Mouse (Mus musculus) midbrain, postnatal 0 days (tissue): Measurements from ENCODE around the gene Capn10. TPM values are rescaled to one million over a fixed set of nuclear protein-coding genes. Genes with fewer than 3 reads are reported as not detected.

Experiments used
- ATAC-seq: fragments of 200-750 bp; cut with Nextera tagmentation; 2 replicates; pipeline ENCODE4 v1.8.0; 2017; ENCODE audit warnings: moderate number of reproducible peaks, mild to moderate bottlenecking, moderate TSS enrichment, moderate library complexity; ENCODE audit not compliant: low FRiP score
- DNase-seq: peaks from one replicate; pipeline ENCODE4 v3.0.0-alpha.2; 2015; ENCODE audit warnings: low spot score
- H3K27ac ChIP-seq: fragments of 300-500 bp; sonication (generic); 2 replicates; pipeline ENCODE4 v1.5.1; 2014; ENCODE audit warnings: low read depth, mild to moderate bottlenecking, low read length, mixed read lengths
- H3K27me3 ChIP-seq: fragments of 300-500 bp; sonication (generic); 2 replicates; pipeline ENCODE4 v1.6.1; 2014; ENCODE audit warnings: low read length, control low read depth, mixed read lengths; ENCODE audit not compliant: insufficient read depth
- H3K36me3 ChIP-seq: fragments of 300-500 bp; sonication (generic); 2 replicates; pipeline ENCODE4 v1.6.1; 2014; ENCODE audit warnings: low read length, control low read depth, mixed read lengths; ENCODE audit not compliant: insufficient read depth
- H3K4me1 ChIP-seq: fragments of 300-500 bp; sonication (generic); 2 replicates; pipeline ENCODE4 v1.6.1; 2014; ENCODE audit warnings: mild to moderate bottlenecking, control low read depth, antibody characterized with exemption, low read length, mixed read lengths; ENCODE audit not compliant: insufficient read depth
- H3K4me2 ChIP-seq: fragments of 300-500 bp; sonication (generic); 2 replicates; pipeline ENCODE4 v1.6.1; 2014; ENCODE audit warnings: low read depth, mild to moderate bottlenecking, low read length, mixed read lengths; ENCODE audit not compliant: poor library complexity, severe bottlenecking
- H3K4me3 ChIP-seq: fragments of 300-500 bp; sonication (generic); 2 replicates; pipeline ENCODE4 v1.5.1; 2014; ENCODE audit warnings: low read depth, mild to moderate bottlenecking, low read length, moderate library complexity
- H3K9ac ChIP-seq: fragments of 300-500 bp; sonication (generic); replicated peaks from 2 replicates; pipeline ENCODE4 v1.6.1; 2014; ENCODE audit warnings: mild to moderate bottlenecking, low read length, moderate library complexity, mixed read lengths; ENCODE audit not compliant: poor library complexity, severe bottlenecking
- H3K9me3 ChIP-seq: fragments of 300-500 bp; sonication (generic); 2 replicates; pipeline ENCODE4 v1.6.1; 2016; ENCODE audit warnings: low read length, control low read depth
- CTCF ChIP-seq: IDR thresholded peaks from 2 replicates; pipeline ENCODE4 v1.5.1; 2016; ENCODE audit warnings: antibody characterized with exemption, mild to moderate bottlenecking
- WGBS: fragments of 180-500 bp; shearing (Covaris S2); extraction: QIAGEN DNeasy Blood & Tissue Kit; methylation state at CpG from one replicate; pipeline ENCODE4 v1.1.7; 2014; 5-methylcytosine and 5-hydroxymethylcytosine counted together
- polyA plus RNA-seq: library from polyadenylated mRNA; unstranded; fragments of >200 nt; fragmentation: Nextera tagmentation; extraction: Ambion mirVana; gene quantifications from 2 replicates; pipeline ENCODE4 v1.2.1, GENCODE M21; 2015
- total RNA-seq: library from RNA; depleted of rRNA; stranded (reverse); fragments of >200 nt; gene quantifications from 2 replicates; pipeline ENCODE4 v1.2.3, GENCODE M21; 2014; rRNA removed

Capn10 gene
- total and polyA plus RNA-seq, 2 experiments from 2014 or later, result 52.8 to 84.7 TPM

DNA sequence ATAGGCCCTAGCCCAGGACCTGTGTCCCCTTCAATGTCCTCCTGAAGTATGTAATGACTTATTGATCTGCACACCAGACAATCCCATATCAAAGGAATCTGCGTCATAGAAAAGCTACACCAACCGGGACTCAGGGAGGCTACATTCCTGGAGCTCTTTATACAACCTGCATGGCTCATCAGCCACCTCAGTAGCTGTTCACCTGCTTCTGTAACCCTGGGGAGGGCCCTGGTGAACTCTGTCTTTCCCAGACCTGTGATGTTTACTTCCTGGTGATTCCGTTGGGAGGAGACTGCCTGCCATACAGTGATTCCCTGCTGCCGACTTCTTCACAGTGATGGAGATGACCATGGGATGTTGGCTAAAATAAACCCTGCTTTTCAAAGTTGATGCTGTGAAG, 54.7 kb downstream of the Capn10 start:
- TF ChIP-seq CTCF, result no peak
- H3K9ac ChIP-seq, result no peak overlapping the region
- DNase-seq (no peak), ATAC-seq (no peak)
- H3K27ac ChIP-seq, result no peak overlapping the region
- no peak overlapping the region for H3K4me2 ChIP-seq
- H3K4me3 ChIP-seq, result no peak overlapping the region
- H3K9me3 ChIP-seq, result no peaks in the 10 kb centered on the region
- 85% methylated on average over 4 of the region's 4 CpGs for WGBS
- H3K4me1 ChIP-seq, result no peaks in the 10 kb centered on the region
- H3K27me3 ChIP-seq, result no peaks in the 10 kb centered on the region
- no peaks in the 10 kb centered on the region for H3K36me3 ChIP-seq

GRCm38 (mm10) chr1:92989891-92990290, 55.7 kb downstream of the Capn10 start:
- H3K9me3 ChIP-seq, result no peaks in the 10 kb centered on the region
- TF ChIP-seq CTCF, result no peak
- no peak overlapping the region for H3K4me2 ChIP-seq
- no peak for ATAC-seq
- WGBS, result 81% methylated on average over 4 of the region's 4 CpGs
- H3K4me1 ChIP-seq, result no peaks in the 10 kb centered on the region; the same call in 1 of the 2 replicates
- no peaks in the 10 kb centered on the region for H3K27me3 ChIP-seq
- no peak overlapping the region for H3K9ac ChIP-seq
- DNase-seq, result no peak
- no peak overlapping the region for H3K4me3 ChIP-seq
- no peak overlapping the region for H3K27ac ChIP-seq
- no peaks in the 10 kb centered on the region for H3K36me3 ChIP-seq

DNA sequence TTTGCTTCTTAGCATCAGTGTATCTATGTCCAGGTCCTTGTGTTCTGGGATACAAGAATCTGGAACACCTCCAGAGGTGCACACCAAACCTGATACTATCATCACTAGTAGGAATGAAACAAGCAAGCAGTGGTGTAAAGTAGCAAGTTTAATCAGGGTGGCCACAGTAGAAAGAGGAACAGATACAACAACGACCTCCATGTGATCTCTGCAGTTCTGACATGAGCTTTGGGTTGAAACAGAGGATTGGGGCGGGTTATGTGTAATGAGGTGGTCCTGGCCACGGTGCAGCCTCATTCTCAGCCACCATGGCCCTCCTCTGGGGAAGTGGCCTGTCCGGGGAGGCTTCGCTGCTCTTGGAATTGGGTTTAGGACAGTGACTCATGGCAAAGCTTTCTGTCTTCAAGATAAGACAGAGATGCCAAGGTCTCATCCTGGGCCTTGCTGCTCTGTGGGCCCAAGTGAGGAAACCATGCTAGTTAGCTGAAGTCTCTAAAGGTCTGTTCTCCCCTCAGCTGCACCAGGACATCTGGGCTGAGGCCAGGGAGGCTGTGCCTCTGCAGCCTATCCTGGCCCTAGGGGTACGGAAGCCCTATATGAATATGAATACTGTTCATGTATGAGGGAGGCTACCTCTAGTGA, 58.2 kb downstream of the Capn10 start:
- Histone ChIP-seq H3K27me3 (no peaks in the 10 kb centered on the region), H3K9me3 (no peaks in the 10 kb centered on the region), H3K27ac (no peak overlapping the region), H3K36me3 (no peaks in the 10 kb centered on the region), H3K4me1 (no peaks in the 10 kb centered on the region; the same call in 1 of the 2 replicates), H3K9ac (no peak overlapping the region), H3K4me3 (no peak overlapping the region), H3K4me2 (no peak overlapping the region)
- WGBS, result 82% methylated on average over 6 of the region's 6 CpGs
- no peak for DNase-seq
- no peak for TF ChIP-seq CTCF
- no peak for ATAC-seq

- Histone ChIP-seq H3K36me3 (no peaks in the 10 kb centered on the region), H3K9me3 (no peaks in the 10 kb centered on the region), H3K27me3 (no peaks in the 10 kb centered on the region), H3K4me3 (no peak overlapping the region), H3K9ac (no peak overlapping the region), H3K4me2 (no peak overlapping the region), H3K4me1 (no peaks in the 10 kb centered on the region; the same call in 1 of the 2 replicates), H3K27ac (no peak overlapping the region)
- DNase-seq (no peak), ATAC-seq (no peak)
- 71% methylated on average over 2 of the region's 2 CpGs for WGBS
- TF ChIP-seq CTCF, result no peak
Measured at GRCm38 (mm10) chr1:92992880-92993279, 58.7 kb downstream of the Capn10 start.

Other genes starting within 250 kb of the Capn10 start
- 151 and 208 TPM in 2 replicates for gene Gpc1, start 102.7 kb upstream of the Capn10 start, total RNA-seq
- 51.8 and 53.3 TPM in 2 replicates for gene Gpc1, start 102.7 kb upstream of the Capn10 start, polyA plus RNA-seq
- 0.28 TPM in 1 of 2 replicates, not detected in the other for gene Ankmy1, start 31.5 kb upstream of the Capn10 start, total RNA-seq
- 0.39 and 0.56 TPM in 2 replicates for gene Ankmy1, start 31.5 kb upstream of the Capn10 start, polyA plus RNA-seq
- gene Dusp28, start 27.4 kb upstream of the Capn10 start, total RNA-seq, result 30.2 and 34.8 TPM in 2 replicates
- 24.6 and 25.4 TPM in 2 replicates for gene Dusp28, start 27.4 kb upstream of the Capn10 start, polyA plus RNA-seq
- gene Rnpepl1, start 23.6 kb upstream of the Capn10 start, total RNA-seq, result 37.2 and 39.3 TPM in 2 replicates
- gene Rnpepl1, start 23.6 kb upstream of the Capn10 start, polyA plus RNA-seq, result 28.0 and 29.6 TPM in 2 replicates
- 0.76 and 0.88 TPM in 2 replicates for gene Gpr35, start 16.5 kb downstream of the Capn10 start, total RNA-seq
- 0.36 and 0.73 TPM in 2 replicates for gene Gpr35, start 16.5 kb downstream of the Capn10 start, polyA plus RNA-seq
- gene Aqp12, start 72.0 kb downstream of the Capn10 start, total RNA-seq, result not detected in 2 replicates
- not detected in 2 replicates for gene Aqp12, start 72.0 kb downstream of the Capn10 start, polyA plus RNA-seq
- 677 and 686 TPM in 2 replicates for gene Kif1a, start 167.6 kb downstream of the Capn10 start, total RNA-seq
- gene Kif1a, start 167.6 kb downstream of the Capn10 start, polyA plus RNA-seq, result 690 and 716 TPM in 2 replicates
- not detected in 2 replicates for gene Agxt, start 200.9 kb downstream of the Capn10 start, total RNA-seq
- not detected in 2 replicates for gene Agxt, start 200.9 kb downstream of the Capn10 start, polyA plus RNA-seq
- 0.88 TPM in 1 of 2 replicates, not detected in the other for gene 2310007B03Rik, start 226.6 kb downstream of the Capn10 start, total RNA-seq
- 0.07 and 0.10 TPM in 2 replicates for gene 2310007B03Rik, start 226.6 kb downstream of the Capn10 start, polyA plus RNA-seq
- 1.2 and 1.4 TPM in 2 replicates for gene Crocc2, start 234.3 kb downstream of the Capn10 start, total RNA-seq
- 0.54 and 0.84 TPM in 2 replicates for gene Crocc2, start 234.3 kb downstream of the Capn10 start, polyA plus RNA-seq